Mouse (Mus musculus) layer of hippocampus, adult 11-12 months (tissue): ENCODE measurements at regions not wholly inside any gene's neighbourhood (a gene's known extent, or its start where the extent isn't known, plus 50 kb on each side); places are given as distances from the start of the nearest gene placed in this dataset.
A peak's percentile ranks its signal among the peaks of the same experiment; 100 is the strongest.
"Not testable (repeated sequence)": the region's sequence is repeated elsewhere in the genome, so short reads cannot be mapped to it uniquely, and the experiment has no call there.

Experiments used
- DNase-seq: peaks from one replicate; pipeline ENCODE4 v3.0.0; 2022; ENCODE audit warnings: low spot score

GRCm38 (mm10) chr9:5424236-5424635 lies 79.0 kb downstream of the Casp12 start:
- no peak for DNase-seq

- peak; percentile 3 for DNase-seq
Measured at GRCm38 (mm10) chr9:5448180-5448579, 103.0 kb downstream of the Casp12 start.

GRCm38 (mm10) chr9:5456606-5457005 lies 111.4 kb downstream of the Casp12 start:
- DNase-seq: no peak

- DNase-seq: no peak
Measured at GRCm38 (mm10) chr9:5472012-5472411, 126.8 kb downstream of the Casp12 start.

GRCm38 (mm10) chr9:5474271-5474670 lies 129.0 kb downstream of the Casp12 start:
- DNase-seq: no peak

- no peak for DNase-seq
Measured at GRCm38 (mm10) chr9:5485258-5485657, 140.0 kb downstream of the Casp12 start.

GRCm38 (mm10) chr9:5496837-5497236 lies 151.6 kb downstream of the Casp12 start:
- DNase-seq: peak; percentile 44

- no peak for DNase-seq
Measured at GRCm38 (mm10) chr9:5498306-5498705, 153.1 kb downstream of the Casp12 start.

- DNase-seq: no peak
Measured at GRCm38 (mm10) chr9:5525762-5526360, 180.6 kb downstream of the Casp12 start.

- DNase-seq: no peak
Measured at GRCm38 (mm10) chr9:5542604-5543003, 197.4 kb downstream of the Casp12 start.

- DNase-seq: no peak
Measured at GRCm38 (mm10) chr9:5575072-5575471, 229.8 kb downstream of the Casp12 start.

- DNase-seq: not testable (repeated sequence)
Measured at GRCm38 (mm10) chr9:5578168-5578567, 232.9 kb downstream of the Casp12 start.

GRCm38 (mm10) chr9:5595891-5596635 lies 250.8 kb downstream of the Casp12 start:
- DNase-seq: no peak

- no peak for DNase-seq
Measured at GRCm38 (mm10) chr9:5604019-5604418, 258.8 kb downstream of the Casp12 start.

- DNase-seq: no peak
Measured at GRCm38 (mm10) chr9:5605015-5605414, 259.8 kb downstream of the Casp12 start.

- DNase-seq: no peak
Measured at GRCm38 (mm10) chr9:5616725-5617124, 271.5 kb downstream of the Casp12 start.

GRCm38 (mm10) chr9:5623396-5623795 lies 278.2 kb downstream of the Casp12 start:
- no peak for DNase-seq

- DNase-seq: no peak
Measured at GRCm38 (mm10) chr9:5627521-5627920, 282.3 kb downstream of the Casp12 start.

- no peak for DNase-seq
Measured at GRCm38 (mm10) chr9:5634461-5634953, 289.3 kb downstream of the Casp12 start.

GRCm38 (mm10) chr9:5634969-5635368 lies 289.7 kb downstream of the Casp12 start:
- DNase-seq: peak; percentile 27

- DNase-seq: no peak
Measured at GRCm38 (mm10) chr9:5663886-5664285, 318.7 kb downstream of the Casp12 start.

GRCm38 (mm10) chr9:5673551-5673950 lies 328.3 kb downstream of the Casp12 start:
- no peak for DNase-seq

- DNase-seq: no peak
Measured at GRCm38 (mm10) chr9:5708482-5708881, 363.3 kb downstream of the Casp12 start.

GRCm38 (mm10) chr9:5709480-5709879 lies 364.2 kb downstream of the Casp12 start:
- DNase-seq: no peak
